Mouse (Mus musculus) kidney, embryonic 14.5 days (tissue): Measurements from ENCODE around the gene Impg2. TPM values are rescaled to one million over a fixed set of nuclear protein-coding genes. Genes with fewer than 3 reads are reported as not detected.

Source experiments
- ATAC-seq: fragments of 200-750 bp; cut with Nextera tagmentation; 2 replicates; pipeline ENCODE4 v1.8.0; 2017; ENCODE audit warnings: moderate number of reproducible peaks, mild to moderate bottlenecking, moderate TSS enrichment, moderate library complexity; ENCODE audit not compliant: low FRiP score, low TSS enrichment
- H3K27ac ChIP-seq: fragments of 300-500 bp; sonication (generic); 2 replicates; pipeline ENCODE4 v1.5.1; 2014; ENCODE audit warnings: low read depth, mild to moderate bottlenecking, low read length, moderate library complexity, mixed read lengths
- H3K27me3 ChIP-seq: fragments of 300-500 bp; sonication (generic); 2 replicates; pipeline ENCODE4 v1.6.1; 2014; ENCODE audit warnings: mild to moderate bottlenecking, low read length; ENCODE audit not compliant: control insufficient read depth, insufficient read depth
- H3K36me3 ChIP-seq: fragments of 300-500 bp; sonication (generic); 2 replicates; pipeline ENCODE4 v1.6.1; 2014; ENCODE audit warnings: low read length, mixed read lengths; ENCODE audit not compliant: control insufficient read depth, insufficient read depth
- H3K4me1 ChIP-seq: fragments of 300-500 bp; sonication (generic); 2 replicates; pipeline ENCODE4 v1.6.1; 2014; ENCODE audit warnings: low read length, mixed read lengths; ENCODE audit not compliant: control insufficient read depth, insufficient read depth
- H3K4me2 ChIP-seq: fragments of 300-500 bp; sonication (generic); replicated peaks from 2 replicates; pipeline ENCODE4 v1.6.1; 2014; ENCODE audit warnings: low read depth, mild to moderate bottlenecking, low read length
- H3K4me3 ChIP-seq: fragments of 300-500 bp; sonication (generic); 2 replicates; pipeline ENCODE4 v1.5.1; 2014; ENCODE audit warnings: mild to moderate bottlenecking, low read length
- H3K9ac ChIP-seq: fragments of 300-500 bp; sonication (generic); 2 replicates; pipeline ENCODE4 v1.6.1; 2014; ENCODE audit warnings: low read depth, mild to moderate bottlenecking, low read length, moderate library complexity
- H3K9me3 ChIP-seq: fragments of 300-500 bp; sonication (generic); 2 replicates; pipeline ENCODE4 v1.6.1; 2016; ENCODE audit warnings: low read length; ENCODE audit not compliant: control insufficient read depth
- WGBS: fragments of 180-500 bp; shearing (Covaris S2); extraction: QIAGEN DNeasy Blood & Tissue Kit; methylation state at CpG from one replicate; pipeline ENCODE4 v1.1.7; 2014; 5-methylcytosine and 5-hydroxymethylcytosine counted together
- polyA plus RNA-seq: library from polyadenylated mRNA; unstranded; fragments of >200 nt; fragmentation: Nextera tagmentation; extraction: Ambion mirVana; gene quantifications from 2 replicates; pipeline ENCODE4 v1.2.1, GENCODE M21; 2014

Gene Impg2
- 0.20 and 0.28 TPM in 2 replicates for polyA plus RNA-seq

GRCm38 (mm10) chr16:56204051-56204450, at the start of gene Impg2:
Gene Impg2 (plus strand): TSS chr16:56204313.
- ATAC-seq = no peak
- Histone ChIP-seq H3K9ac (no peak within 1 kb of the TSS), H3K4me3 (no peak within 1 kb of the TSS), H3K27ac (no peak within 1 kb of the TSS), H3K4me1 (no peaks in the 10 kb centered on the region), H3K36me3 (no peaks in the 10 kb centered on the region), H3K4me2 (no peak within 1 kb of the TSS), H3K9me3 (no peaks in the 10 kb centered on the region), H3K27me3 (no peaks in the 10 kb centered on the region)
- WGBS = 60% methylated on average over 6 of the region's 6 CpGs

- H3K27me3 ChIP-seq = no peaks in the 10 kb centered on the region
- no peak overlapping the region for H3K4me3 ChIP-seq
- no peak for ATAC-seq
- no peaks in the 10 kb centered on the region for H3K4me1 ChIP-seq
- H3K27ac ChIP-seq = no peak overlapping the region
- no peaks in the 10 kb centered on the region for H3K36me3 ChIP-seq
- no peaks in the 10 kb centered on the region for H3K9me3 ChIP-seq
- 80% methylated on average over 7 of the region's 7 CpGs for WGBS
- no peak overlapping the region for H3K4me2 ChIP-seq
- no peak overlapping the region for H3K9ac ChIP-seq
Observed at GRCm38 (mm10) chr16:56163466-56163865, 40.6 kb upstream of the Impg2 start.

- Histone ChIP-seq H3K9me3 (no peaks in the 10 kb centered on the region), H3K27ac (no peak overlapping the region), H3K9ac (no peak overlapping the region), H3K36me3 (no peaks in the 10 kb centered on the region; the same call in 1 of the 2 replicates), H3K4me3 (no peak overlapping the region), H3K4me2 (no peak overlapping the region), H3K4me1 (no peaks in the 10 kb centered on the region), H3K27me3 (no peaks in the 10 kb centered on the region)
- no peak for ATAC-seq
Observed at GRCm38 (mm10) chr16:56170247-56170646, 33.9 kb upstream of the Impg2 start.

GRCm38 (mm10) chr16:56175867-56176581, 28.1 kb upstream of the Impg2 start:
- no peaks in the 10 kb centered on the region for H3K27me3 ChIP-seq
- H3K9me3 ChIP-seq = no peaks in the 10 kb centered on the region
- 70% methylated on average over 8 of the region's 8 CpGs for WGBS
- no peak for ATAC-seq
- peaks cover 3% of the 10 kb centered on the region; the same call in 1 of the 2 replicates for H3K36me3 ChIP-seq
- no peak overlapping the region for H3K4me3 ChIP-seq
- H3K4me2 ChIP-seq = no peak overlapping the region
- no peak overlapping the region for H3K27ac ChIP-seq
- H3K9ac ChIP-seq = no peak overlapping the region
- no peaks in the 10 kb centered on the region for H3K4me1 ChIP-seq

GRCm38 (mm10) chr16:56186863-56187262, 17.2 kb upstream of the Impg2 start:
- no peak for ATAC-seq
- H3K9me3 ChIP-seq = no peaks in the 10 kb centered on the region
- no peak overlapping the region for H3K27ac ChIP-seq
- WGBS = 90% methylated on average over 4 of the region's 4 CpGs
- no peaks in the 10 kb centered on the region for H3K27me3 ChIP-seq
- no peak overlapping the region for H3K9ac ChIP-seq
- peaks cover 15% of the 10 kb centered on the region for H3K36me3 ChIP-seq
- H3K4me1 ChIP-seq = no peaks in the 10 kb centered on the region
- no peak overlapping the region for H3K4me2 ChIP-seq
- H3K4me3 ChIP-seq = no peak overlapping the region

GRCm38 (mm10) chr16:56188198-56188597, 15.9 kb upstream of the Impg2 start:
- WGBS = 92% methylated on average over 9 of the region's 9 CpGs
- no peak for ATAC-seq
- Histone ChIP-seq H3K9me3 (no peaks in the 10 kb centered on the region), H3K9ac (no peak overlapping the region), H3K27me3 (no peaks in the 10 kb centered on the region), H3K4me1 (no peaks in the 10 kb centered on the region), H3K36me3 (peaks cover 15% of the 10 kb centered on the region), H3K4me3 (no peak overlapping the region), H3K4me2 (no peak overlapping the region), H3K27ac (no peak overlapping the region)

- Histone ChIP-seq H3K4me3 (no peak overlapping the region), H3K27me3 (no peaks in the 10 kb centered on the region), H3K4me2 (no peak overlapping the region), H3K36me3 (no peaks in the 10 kb centered on the region), H3K4me1 (no peaks in the 10 kb centered on the region), H3K9me3 (no peaks in the 10 kb centered on the region), H3K27ac (no peak overlapping the region), H3K9ac (no peak overlapping the region)
- WGBS = 62% methylated on average over 3 of the region's 3 CpGs
- no peak for ATAC-seq
Observed at GRCm38 (mm10) chr16:56212740-56213139, 8.6 kb downstream of the Impg2 start.

- Histone ChIP-seq H3K4me2 (no peak overlapping the region), H3K4me3 (no peak overlapping the region), H3K9me3 (no peaks in the 10 kb centered on the region), H3K27ac (no peak overlapping the region), H3K9ac (no peak overlapping the region), H3K4me1 (no peaks in the 10 kb centered on the region), H3K36me3 (no peaks in the 10 kb centered on the region), H3K27me3 (no peaks in the 10 kb centered on the region)
- ATAC-seq = no peak
Observed at GRCm38 (mm10) chr16:56227686-56228085, 23.6 kb downstream of the Impg2 start.

- no peak overlapping the region for H3K9ac ChIP-seq
- ATAC-seq = no peak
- no peak overlapping the region for H3K4me2 ChIP-seq
- no peaks in the 10 kb centered on the region for H3K36me3 ChIP-seq
- no peaks in the 10 kb centered on the region for H3K4me1 ChIP-seq
- no peak overlapping the region for H3K4me3 ChIP-seq
- H3K9me3 ChIP-seq = no peaks in the 10 kb centered on the region
- H3K27me3 ChIP-seq = no peaks in the 10 kb centered on the region
- 60% methylated on average over 2 of the region's 2 CpGs for WGBS
- no peak overlapping the region for H3K27ac ChIP-seq
Observed at GRCm38 (mm10) chr16:56229455-56229854, 25.3 kb downstream of the Impg2 start.
